Mouse (Mus musculus) bone marrow macrophage, adult 2 months (primary cell): Measurements from ENCODE around the gene Arl4c.

Experiments
- CTCF ChIP-seq: IDR thresholded peaks from 2 replicates; pipeline ENCODE4 v1.5.1; 2012; ENCODE audit warnings: low read depth, mild to moderate bottlenecking, low read length, moderate library complexity
- POLR2A ChIP-seq: IDR thresholded peaks from 2 replicates; pipeline ENCODE4 v1.6.1; 2012; ENCODE audit warnings: mild to moderate bottlenecking, low read depth, low read length, borderline replicate concordance

GRCm38 (mm10) chr1:88696408-88696807, 5.6 kb downstream of the Arl4c start:
- TF ChIP-seq POLR2A (no peak), CTCF (no peak)
